Mouse (Mus musculus): Measurements from ENCODE around the gene Lrpprc.
A peak's percentile ranks its signal among the peaks of the same experiment; 100 is the strongest.
"Not testable (repeated sequence)": the region's sequence is repeated elsewhere in the genome, so short reads cannot be mapped to it uniquely, and the experiment has no call there.

The Lrpprc gene

GRCm38 (mm10) chr17:84790447-84791098, at the start of gene Lrpprc:
Gene Lrpprc (minus strand): TSS chr17:84790789.
- peak; percentile 95 for DNase-seq (ENCODE audit: low spot score)

GRCm38 (mm10) chr17:84837780-84838179, 47.2 kb upstream of the Lrpprc start:
- DNase-seq (ENCODE audit: low spot score): peak; percentile 14

- no peak for DNase-seq (ENCODE audit: low spot score)
Measured at GRCm38 (mm10) chr17:84835249-84835648, 44.7 kb upstream of the Lrpprc start.

- no peak for DNase-seq (ENCODE audit: low spot score)
Measured at GRCm38 (mm10) chr17:84832346-84832745, 41.8 kb upstream of the Lrpprc start.

- no peak for DNase-seq (ENCODE audit: low spot score)
Measured at GRCm38 (mm10) chr17:84828301-84828700, 37.7 kb upstream of the Lrpprc start.

- no peak for DNase-seq (ENCODE audit: low spot score)
Measured at GRCm38 (mm10) chr17:84820603-84821002, 30.0 kb upstream of the Lrpprc start.

- no peak for DNase-seq (ENCODE audit: low spot score)
Measured at GRCm38 (mm10) chr17:84818390-84818789, 27.8 kb upstream of the Lrpprc start.

GRCm38 (mm10) chr17:84816014-84816461, 25.4 kb upstream of the Lrpprc start:
- no peak for DNase-seq (ENCODE audit: low spot score)

GRCm38 (mm10) chr17:84814905-84815304, 24.3 kb upstream of the Lrpprc start:
- DNase-seq (ENCODE audit: low spot score): no peak

- not testable (repeated sequence) for DNase-seq (ENCODE audit: low spot score)
Measured at GRCm38 (mm10) chr17:84814192-84814591, 23.6 kb upstream of the Lrpprc start.

- no peak for DNase-seq (ENCODE audit: low spot score)
Measured at GRCm38 (mm10) chr17:84792006-84792405, 1.4 kb upstream of the Lrpprc start.

- no peak for DNase-seq (ENCODE audit: low spot score)
Measured at GRCm38 (mm10) chr17:84791156-84791555, 567 bp upstream of the Lrpprc start.

GRCm38 (mm10) chr17:84790043-84790442, 546 bp downstream of the Lrpprc start:
- DNase-seq (ENCODE audit: low spot score): peak; percentile 59

- DNase-seq (ENCODE audit: low spot score): no peak
Measured at GRCm38 (mm10) chr17:84788376-84789125, 2.0 kb downstream of the Lrpprc start.

- no peak for DNase-seq (ENCODE audit: low spot score)
Measured at GRCm38 (mm10) chr17:84787477-84787876, 3.1 kb downstream of the Lrpprc start.

- no peak for DNase-seq (ENCODE audit: low spot score)
Measured at GRCm38 (mm10) chr17:84786911-84787310, 3.7 kb downstream of the Lrpprc start.

GRCm38 (mm10) chr17:84785176-84785575, 5.4 kb downstream of the Lrpprc start:
- DNase-seq (ENCODE audit: low spot score): no peak

- DNase-seq (ENCODE audit: low spot score): no peak
Measured at GRCm38 (mm10) chr17:84783491-84783890, 7.1 kb downstream of the Lrpprc start.

GRCm38 (mm10) chr17:84780321-84780720, 10.3 kb downstream of the Lrpprc start:
- DNase-seq (ENCODE audit: low spot score): no peak

- no peak for DNase-seq (ENCODE audit: low spot score)
Measured at GRCm38 (mm10) chr17:84778477-84778978, 12.1 kb downstream of the Lrpprc start.

- no peak for DNase-seq (ENCODE audit: low spot score)
Measured at GRCm38 (mm10) chr17:84776362-84777000, 14.1 kb downstream of the Lrpprc start.

GRCm38 (mm10) chr17:84775291-84775690, 15.3 kb downstream of the Lrpprc start:
- DNase-seq (ENCODE audit: low spot score): no peak

GRCm38 (mm10) chr17:84771882-84772281, 18.7 kb downstream of the Lrpprc start:
- DNase-seq (ENCODE audit: low spot score): no peak
